Mouse (Mus musculus): ENCODE measurements around the gene Gpr87.
"Not testable (repeated sequence)": the region's sequence is repeated elsewhere in the genome, so short reads cannot be mapped to it uniquely, and the experiment has no call there.

The Gpr87 gene

DNA sequence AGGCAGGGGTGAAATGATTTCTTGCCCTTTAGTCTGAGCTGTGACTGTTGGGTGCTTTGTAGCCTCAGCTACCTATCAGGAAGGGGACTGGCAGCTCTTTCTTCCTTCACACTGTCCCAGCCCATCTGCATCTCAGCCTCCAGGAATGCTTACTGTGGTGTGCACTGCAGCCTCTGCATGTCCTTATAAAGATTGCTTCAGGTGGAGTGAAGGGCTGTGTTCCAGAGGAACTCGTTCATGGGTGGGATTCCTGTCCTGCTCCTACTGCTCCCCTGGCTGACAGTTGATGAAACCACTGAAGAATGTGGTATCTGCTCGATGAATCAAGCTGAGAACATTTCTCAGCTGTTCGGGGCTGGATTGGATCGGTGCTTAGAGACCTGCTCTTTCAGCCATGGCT lies 7.6 kb downstream of the Gpr87 start:
- no peak for DNase-seq (ENCODE audit: low spot score)

DNA sequence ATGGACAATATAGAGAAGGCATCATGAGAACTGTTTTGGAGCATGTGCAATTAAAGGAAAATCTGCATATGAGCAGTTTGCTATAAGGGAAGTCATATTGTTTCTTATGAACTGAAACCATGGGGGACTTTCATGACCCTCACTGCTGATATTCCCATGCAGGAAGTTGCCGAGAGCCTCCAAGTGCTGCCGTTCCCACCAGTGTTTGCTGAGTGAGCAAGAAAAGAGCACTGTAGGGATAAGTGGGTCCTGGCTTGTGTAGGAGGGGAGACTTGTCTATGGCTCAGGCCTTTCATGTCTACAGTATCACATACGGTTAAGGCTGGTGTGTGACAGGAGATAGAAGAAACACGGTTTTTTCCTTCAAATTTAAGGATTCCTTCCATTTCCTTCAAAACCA lies 9.2 kb downstream of the Gpr87 start:
- no peak for DNase-seq (ENCODE audit: low spot score)

DNA sequence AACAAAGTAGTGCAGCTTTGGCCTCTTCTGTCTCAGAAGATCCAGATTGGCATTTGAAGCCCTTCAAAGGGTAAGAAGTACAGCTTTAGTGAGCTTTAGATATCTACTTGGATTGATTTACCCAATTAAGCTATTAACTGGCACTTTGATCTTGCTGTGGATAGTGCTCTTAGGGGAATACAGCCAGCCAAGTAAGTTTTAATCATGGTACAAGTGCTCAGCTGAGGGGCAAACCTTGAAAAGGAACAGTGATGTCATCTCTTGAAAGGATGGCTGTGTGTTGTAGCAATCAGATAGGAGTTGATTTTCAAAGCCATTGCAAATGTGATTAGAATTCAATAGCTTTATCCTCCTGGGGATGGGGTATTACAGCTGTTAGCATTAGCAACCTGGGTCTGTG lies 12.8 kb downstream of the Gpr87 start:
- no peak for DNase-seq (ENCODE audit: low spot score)

DNA sequence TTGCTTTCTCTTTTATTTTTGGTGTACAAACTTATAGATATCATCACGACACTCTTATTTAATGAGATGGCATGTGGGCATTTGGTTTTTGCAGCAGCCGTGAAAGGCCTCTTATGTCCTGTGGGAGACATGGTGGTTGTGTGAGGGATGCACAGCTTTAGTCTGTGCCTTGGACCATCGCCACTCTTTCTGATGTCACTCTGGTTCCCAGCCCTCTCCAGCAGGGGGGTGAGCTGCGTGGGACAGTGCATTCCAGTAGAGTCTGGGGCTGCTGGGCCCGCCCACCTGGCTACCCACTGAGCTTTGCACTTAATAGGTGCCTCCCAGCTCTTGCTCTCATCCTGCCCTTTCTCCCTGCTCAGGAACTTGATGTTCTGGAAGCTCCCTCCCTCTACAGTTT lies 13.8 kb downstream of the Gpr87 start:
- no peak for DNase-seq (ENCODE audit: low spot score)

DNA sequence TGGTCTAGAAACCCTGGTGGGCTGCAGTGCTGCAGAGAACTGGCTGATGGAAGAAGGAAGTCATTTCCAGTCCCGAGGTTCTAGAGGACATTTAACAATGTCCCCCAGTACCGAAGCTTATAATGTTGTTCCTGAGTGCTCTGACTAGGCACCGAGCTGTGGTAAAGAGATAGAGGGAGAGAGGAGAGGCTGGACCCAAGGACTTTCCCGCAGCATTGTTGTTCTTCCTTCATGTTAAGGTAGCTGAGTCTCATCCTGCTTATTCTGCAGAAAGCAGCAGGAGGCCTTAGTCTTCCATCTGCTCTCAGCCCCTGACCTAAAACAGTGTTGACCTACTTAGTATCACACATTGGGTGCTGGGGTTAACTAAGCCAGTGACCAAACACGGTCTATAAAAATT lies 18.0 kb downstream of the Gpr87 start:
- no peak for DNase-seq (ENCODE audit: low spot score)

DNA sequence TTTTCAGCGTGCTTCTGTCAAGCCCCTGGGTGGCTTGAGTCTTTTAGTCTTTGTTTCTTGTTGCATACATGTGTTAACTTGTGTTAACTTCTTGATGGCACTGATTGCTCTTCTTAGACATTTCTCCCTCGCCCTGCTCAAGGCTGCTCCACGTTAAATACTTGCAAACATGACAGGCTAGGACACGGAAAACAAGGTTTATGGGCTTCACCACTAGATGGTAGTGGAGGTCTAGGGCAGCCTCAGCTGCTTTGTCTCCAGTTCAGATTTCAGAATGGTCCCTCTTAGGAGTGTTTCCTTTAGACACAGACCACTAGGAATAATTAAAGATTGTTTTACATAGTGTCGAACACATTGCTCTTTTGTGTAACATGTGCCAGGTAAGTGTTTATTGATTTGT lies 19.7 kb downstream of the Gpr87 start:
- DNase-seq (ENCODE audit: low spot score), result peak; percentile 45

DNA sequence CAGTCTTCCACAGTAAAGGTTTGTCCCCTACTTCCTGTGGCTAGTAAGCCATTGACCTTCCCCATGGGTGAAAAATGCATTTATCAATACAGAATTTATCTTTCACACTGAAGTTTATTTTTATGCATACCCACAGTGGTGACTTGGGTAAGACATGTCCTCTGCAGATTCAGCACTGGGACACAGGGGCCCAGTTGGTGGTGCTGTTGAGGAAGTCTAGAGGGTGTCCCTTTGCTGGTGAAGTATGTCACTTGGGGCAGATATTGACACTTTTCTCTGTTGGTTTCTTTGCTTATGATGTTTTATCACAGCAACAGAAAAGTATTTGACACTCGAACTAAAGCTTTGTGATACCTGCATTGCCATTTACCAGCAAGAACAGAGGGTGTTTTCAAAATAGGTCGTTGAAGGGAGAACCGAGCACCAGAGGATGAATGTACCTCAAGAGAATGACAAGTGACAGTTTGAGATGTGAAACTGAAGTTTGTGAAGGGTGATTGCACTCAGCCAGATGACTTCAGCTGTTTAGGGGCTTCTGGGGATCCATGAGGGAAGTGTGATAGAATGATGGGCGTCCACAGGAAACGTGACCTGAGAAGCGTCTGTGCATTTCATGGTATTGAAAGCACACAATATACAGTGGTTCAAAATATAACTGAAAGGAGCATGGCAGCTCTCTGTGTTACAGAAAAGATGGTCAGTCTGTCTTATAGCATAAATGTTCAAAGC lies 20.3 kb downstream of the Gpr87 start:
- no peak for DNase-seq (ENCODE audit: low spot score)

DNA sequence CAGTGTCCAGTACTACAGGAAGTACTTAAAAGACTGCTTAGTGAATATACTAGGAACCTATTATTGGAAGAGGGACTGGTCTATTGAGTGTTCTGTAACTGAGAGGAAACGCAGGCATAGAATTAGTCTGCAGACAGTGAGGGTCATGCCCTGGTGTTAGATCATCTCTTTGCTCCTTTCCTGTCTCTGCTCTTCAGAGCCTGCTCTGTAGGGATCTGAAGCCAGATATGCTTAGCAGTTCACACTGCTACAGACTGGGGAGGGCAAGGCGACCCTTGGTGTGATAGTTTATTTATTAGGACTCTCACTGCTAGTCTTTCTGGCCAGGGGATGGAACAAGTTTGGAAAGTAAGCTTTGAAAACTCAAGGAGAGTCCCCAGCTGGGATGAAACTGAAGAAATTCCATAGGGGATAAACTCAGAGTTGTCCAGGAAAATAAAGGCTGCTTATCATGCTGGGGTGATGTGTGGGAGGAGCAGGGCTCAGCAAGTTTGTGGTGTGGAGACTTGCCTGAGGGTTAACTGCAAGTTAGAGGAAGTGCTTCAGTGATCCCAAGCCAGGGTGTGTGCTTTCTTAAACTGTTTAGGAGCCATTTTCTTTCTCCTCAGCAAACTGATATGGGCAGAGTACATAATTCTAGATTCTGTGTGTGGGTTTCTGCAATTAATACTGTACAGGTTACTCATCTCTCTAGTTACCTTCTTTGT lies 24.8 kb downstream of the Gpr87 start:
- DNase-seq (ENCODE audit: low spot score), result no peak

DNA sequence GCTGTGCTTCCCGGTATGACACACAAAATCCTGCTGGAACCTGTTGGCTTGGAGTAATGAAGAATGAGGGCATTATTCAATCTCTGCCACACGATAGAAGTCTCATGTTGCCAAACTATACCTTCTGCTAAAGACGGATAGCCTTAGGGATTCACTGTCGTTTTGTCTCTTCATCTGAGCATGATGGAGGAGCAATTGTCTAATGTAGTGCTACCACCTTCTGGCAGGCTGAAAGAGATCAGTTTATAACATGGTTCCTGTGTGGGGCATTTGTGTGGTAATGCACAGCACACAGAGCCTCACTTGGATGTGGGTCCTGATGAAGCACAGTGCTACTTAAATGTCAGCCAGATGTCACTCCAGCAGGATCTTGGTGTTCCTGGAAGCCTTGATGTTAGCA lies 25.7 kb downstream of the Gpr87 start:
- no peak for DNase-seq (ENCODE audit: low spot score)

DNA sequence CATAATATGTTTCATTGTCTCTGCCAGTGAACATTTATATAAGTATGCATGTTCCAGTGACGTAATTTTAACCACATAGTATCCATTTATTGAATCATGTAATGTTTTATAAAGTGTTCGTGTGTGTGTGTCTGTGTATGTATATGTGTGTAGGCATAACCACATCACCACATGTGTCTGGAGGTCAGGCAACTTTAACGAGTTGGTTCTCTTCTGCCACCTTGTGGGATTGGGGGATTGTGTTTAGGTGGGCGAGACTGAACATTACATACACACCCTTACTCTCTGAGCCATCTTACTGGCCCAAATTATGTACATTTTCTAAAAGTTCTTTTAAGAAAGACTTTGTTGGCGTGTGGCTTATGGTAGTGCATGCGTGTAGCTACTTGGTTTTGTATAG lies 26.4 kb downstream of the Gpr87 start:
- DNase-seq (ENCODE audit: low spot score), result no peak

DNA sequence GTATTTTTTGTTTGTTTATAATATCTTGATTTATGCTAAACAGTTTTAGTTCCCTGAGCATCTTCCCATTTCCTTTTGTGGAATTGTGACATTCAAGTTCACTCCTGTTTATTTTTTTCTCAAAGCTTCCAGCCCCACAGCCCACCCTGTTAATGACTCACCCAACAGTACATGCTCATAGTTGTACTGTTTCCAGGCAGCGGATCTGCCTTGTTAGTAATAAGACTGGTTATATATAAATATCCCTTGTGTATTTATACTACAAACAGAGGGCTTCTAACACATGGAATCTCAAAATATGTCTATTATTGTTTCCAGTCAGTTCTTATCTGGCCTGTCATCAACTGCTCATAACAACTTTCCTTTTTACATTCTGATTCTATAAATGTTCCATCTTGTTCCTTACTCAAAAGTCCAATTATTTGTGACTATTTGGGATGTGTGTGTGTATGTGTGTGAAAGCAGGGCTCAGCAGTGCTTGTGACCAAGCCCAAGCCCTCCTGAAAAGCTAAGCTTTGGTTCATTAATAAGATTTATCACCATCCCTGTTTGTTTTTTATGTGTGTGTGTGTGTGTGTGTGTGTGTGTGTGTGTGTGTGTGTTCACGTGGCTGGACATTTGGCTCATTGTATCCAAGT lies 27.4 kb downstream of the Gpr87 start:
- DNase-seq (ENCODE audit: low spot score), result no peak

DNA sequence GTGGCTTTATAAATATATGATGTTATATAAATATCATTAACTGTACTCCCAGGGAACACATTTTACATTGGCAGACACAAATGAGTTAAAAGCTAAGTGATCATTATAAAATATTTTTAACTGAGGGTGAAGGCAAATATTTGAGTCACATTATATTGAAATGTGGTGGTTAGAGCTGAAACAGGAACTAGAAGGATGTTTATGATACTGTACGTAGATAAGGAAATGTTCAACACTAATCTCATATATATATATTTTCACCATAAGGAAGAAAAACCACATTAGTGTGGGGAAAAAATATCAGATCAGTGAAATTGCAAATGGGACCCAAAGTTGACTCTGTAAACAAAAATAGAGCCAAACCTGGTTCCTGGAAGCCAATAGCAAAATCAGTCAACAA lies 34.4 kb downstream of the Gpr87 start:
- DNase-seq (ENCODE audit: low spot score), result no peak

DNA sequence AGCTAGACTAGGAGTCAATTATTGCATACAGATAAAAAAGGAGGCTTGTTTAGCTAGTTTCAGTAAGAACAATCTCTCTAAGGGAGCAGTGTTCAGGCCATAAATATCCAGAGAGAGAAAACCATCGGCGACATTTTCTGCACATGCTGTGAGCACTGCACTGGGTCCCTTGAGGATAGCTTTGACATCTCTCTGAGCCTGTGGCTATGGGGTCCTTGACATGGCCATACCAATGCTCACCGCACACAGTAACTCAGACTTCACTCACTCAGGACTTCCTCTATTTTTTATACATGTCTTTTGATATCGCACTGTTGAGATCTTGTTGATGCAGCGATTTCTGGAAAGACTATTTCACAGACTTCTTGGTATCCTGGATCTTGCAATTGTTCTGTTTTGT lies 37.9 kb downstream of the Gpr87 start:
- DNase-seq (ENCODE audit: low spot score), result no peak

DNA sequence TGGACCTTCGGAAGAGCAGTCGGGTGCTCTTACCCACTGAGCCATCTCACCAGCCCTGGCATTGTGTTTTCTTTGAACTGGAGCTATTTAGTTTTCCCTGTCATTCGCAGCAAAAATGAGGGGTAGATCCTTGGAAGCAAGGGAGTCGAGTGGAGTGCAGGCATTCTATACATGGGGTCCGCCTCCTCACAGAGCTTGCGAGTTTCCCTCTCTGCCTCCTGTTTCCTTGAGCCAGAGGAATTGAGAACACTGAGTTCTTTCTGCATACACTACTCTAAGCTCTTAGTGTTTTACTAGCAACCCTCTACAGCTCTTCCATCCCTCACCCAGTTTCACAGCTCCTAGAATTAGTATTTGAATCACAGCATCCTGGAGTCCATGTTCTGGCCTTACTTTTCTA lies 39.5 kb downstream of the Gpr87 start:
- no peak for DNase-seq (ENCODE audit: low spot score)

DNA sequence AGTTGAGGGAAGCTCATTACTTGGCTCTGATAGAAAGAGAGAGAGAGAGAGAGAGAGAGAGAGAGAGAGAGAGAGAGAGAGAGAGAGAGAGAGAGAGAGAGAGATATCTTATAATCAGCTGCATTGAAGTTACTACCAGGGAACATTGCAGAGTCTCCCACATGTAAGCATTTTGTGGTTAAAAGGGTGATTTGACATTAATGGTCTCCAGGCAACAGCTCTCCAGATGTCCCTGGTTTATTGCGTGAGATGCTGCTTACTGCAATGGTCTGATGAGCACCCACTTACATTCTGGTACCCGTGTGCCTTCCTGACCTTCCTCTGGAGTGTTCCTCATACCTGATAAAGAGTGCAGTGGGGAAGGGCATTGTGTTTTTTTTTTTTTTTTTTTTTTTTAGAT lies 40.0 kb downstream of the Gpr87 start:
- DNase-seq (ENCODE audit: low spot score), result no peak

DNA sequence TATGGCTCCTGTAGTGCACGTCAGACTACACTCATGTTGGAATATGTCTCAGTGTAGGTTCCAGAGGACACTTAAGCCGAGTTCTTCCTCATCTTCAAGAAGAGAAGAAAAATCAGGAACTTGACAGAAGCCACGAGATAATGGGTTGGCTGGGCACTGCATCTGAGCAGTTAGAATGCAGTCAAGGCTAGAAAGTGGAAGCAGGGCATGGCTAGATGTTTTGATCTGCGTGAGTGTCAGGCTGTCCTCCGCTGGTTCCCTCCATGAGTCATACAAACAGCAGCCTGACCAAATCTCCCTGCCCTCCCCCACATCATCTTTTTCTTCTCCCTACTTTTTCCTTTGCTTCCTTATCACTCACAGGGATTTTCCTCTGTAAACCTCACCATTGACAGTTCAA lies 41.5 kb downstream of the Gpr87 start, which contains the start of gene P2ry14:
P2ry14 (minus strand) TSS at position 195 of the 400 bp plus-strand sequence.
- no peak for DNase-seq (ENCODE audit: low spot score)

DNA sequence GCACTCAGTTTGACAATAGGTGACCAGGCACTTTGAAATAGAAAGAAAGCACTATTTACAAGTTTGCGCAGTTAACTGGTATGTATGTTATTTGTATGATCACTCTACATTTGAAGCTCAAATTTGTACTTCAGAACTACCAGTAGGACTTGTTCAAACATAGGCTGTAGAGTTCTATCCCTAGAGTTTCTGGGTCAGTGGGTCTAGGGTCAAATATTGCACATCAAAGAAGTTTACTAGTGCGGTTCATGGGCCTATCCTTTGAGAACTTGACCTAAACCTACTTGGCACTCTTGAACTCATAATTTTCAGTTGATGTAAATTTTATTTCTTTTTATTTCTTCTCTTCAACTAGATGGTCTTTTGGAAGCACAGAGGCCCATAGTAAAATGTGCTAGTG lies 44.3 kb downstream of the Gpr87 start:
- no peak for DNase-seq (ENCODE audit: low spot score)

DNA sequence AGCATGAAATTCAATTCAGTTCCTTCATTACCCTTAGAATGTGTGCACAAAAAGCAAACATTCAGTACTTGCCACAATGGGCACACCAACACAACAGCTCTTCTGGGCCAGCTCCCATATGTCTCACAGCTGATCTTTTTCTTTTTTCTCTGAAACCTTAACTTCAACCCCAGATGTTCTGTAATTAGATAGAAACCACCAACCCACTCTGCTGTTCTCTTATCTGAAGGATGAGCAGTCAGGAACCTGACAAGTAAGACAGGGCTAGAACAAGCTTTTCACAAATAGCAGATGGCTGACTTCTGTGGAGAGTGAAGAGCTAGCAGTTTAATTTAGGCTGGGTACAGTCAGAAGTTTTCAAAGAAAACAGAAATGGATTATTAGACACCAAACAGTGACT lies 45.3 kb downstream of the Gpr87 start:
- DNase-seq (ENCODE audit: low spot score), result no peak

DNA sequence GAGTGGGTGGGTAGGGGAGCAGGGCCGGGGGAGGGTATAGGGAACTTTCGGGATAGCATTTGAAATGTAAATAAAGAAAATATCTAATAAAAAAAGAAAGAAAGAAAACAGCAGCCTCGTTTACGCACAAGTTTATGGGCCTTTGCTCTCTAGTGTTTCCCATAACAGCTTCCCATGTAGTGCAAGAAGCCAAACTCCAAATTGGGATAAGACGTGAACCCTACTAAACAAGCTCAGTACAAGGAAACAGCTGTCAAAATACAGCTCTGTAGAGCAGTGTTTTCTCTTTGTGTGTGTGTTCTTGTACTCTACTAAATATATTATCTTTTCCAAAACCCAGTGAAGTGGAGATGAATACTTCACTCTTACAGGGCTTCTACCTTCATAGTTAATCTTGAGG lies 49.7 kb downstream of the Gpr87 start:
- DNase-seq (ENCODE audit: low spot score), result no peak

DNA sequence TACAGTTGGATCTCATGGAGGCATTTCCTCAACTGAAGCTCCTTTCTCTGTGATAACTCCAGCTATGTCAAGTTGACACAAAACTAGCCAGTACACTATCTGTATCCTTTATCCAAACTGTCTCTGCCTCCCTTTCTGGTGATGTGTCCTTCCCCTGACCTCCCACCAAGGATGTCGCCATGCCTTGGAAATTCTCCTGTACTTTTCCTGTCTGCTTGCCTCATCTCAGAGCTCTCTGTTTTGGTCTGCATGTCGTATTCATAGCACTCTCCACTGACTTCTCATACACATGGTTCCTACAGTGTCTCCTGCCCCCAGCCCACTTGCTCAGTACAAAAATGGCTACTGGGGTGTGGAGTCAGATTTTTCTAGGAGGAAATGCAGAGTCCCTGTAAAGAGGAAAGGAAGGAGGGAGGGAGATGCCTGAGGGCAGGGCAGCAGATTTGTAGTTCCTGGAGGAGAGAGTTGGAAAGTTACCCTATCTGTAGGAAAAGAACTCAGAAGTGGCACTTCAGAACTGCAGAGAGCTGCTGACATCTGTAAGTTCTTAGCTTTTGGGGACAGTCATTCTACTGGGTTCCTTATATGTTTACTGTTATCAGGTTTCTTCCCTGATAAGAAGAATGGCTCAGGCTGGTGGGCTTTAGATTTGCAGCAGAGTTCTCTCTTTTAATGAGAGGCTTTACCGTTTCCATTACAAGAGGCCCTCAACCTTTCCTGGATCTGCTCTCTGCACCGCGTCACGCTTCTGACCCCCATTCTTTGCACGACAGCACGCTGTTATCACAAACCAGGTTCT lies 53.2 kb downstream of the Gpr87 start:
- no peak for DNase-seq (ENCODE audit: low spot score)

DNA sequence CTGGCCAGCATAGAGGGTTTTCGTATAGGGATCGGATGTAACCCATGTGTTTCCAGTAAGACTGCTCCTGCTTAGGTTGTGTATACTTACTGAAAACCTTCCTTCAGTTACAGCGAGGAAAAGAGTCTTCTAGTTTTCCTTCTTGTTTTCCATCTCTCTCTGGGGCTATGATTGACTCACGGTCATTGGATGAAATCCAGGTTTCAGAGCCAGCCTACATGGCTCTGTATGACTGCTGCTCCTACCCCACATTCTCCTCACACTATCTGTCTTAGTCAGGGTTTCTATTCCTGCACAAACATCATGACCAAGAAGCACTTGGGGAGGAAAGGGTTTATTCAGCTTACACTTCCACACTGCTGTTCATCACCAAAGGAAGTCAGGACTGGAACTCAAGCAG lies 54.0 kb downstream of the Gpr87 start:
- DNase-seq (ENCODE audit: low spot score), result not testable (repeated sequence)

DNA sequence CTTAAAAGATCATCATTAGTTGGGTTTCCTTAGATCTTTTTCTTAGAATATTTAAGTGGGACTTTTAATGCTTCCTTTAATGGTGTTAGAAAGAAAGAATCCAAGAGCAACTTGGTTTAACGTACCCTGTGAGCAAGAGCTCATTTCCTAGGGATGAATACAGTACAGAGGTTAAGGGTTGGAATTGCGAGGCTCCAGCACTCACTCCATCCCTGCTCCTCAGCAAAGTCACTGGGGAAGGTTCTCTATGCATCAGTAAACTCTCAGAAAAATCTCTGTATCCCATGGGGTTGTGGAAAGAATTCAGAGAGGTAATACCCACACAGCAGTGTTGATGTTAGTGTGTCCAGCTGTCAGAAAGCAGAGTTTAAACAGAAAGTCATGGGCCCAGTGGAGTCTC lies 54.8 kb downstream of the Gpr87 start:
- no peak for DNase-seq (ENCODE audit: low spot score)

DNA sequence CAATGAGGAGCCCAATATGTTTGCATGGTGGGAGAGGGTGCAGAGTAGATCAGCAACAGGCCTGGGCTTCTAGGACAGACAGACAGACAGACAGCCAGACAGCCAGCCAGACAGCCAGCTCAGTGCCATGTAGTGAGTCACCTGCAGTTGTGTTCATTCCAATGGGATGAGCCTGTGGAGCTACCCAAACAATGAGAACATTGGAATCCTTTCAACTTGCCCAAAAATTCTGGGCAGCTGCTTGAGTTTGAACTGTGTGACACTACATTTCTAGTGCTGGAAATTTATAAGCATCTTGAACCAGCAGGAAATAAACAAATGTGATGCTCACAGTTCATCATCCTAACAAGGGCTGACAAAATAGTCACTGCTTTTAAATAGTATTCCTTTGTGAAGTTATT lies 55.3 kb downstream of the Gpr87 start:
- no peak for DNase-seq (ENCODE audit: low spot score)
